Mouse (Mus musculus): Measurements from ENCODE around the gene Bcr. TPM values are rescaled to one million over a fixed set of nuclear protein-coding genes. Genes with fewer than 3 reads are reported as not detected.

The Bcr gene
- polyA plus RNA-seq, 1 experiment: 23.2 TPM

- no peak for DNase-seq (ENCODE audit: low read depth)
These were observed 116.1 kb downstream of the Bcr start for GRCm38 (mm10) chr10:75176494-75176893.

GRCm38 (mm10) chr10:75178911-75179310 is 118.5 kb downstream of the Bcr start:
- DNase-seq (ENCODE audit: low read depth): no peak

- DNase-seq (ENCODE audit: low read depth): no peak
These were observed 121.9 kb downstream of the Bcr start for GRCm38 (mm10) chr10:75182151-75182774.

- no peak for DNase-seq (ENCODE audit: low read depth)
These were observed 124.4 kb downstream of the Bcr start for GRCm38 (mm10) chr10:75184826-75185225.

GRCm38 (mm10) chr10:75186551-75186950 is 126.2 kb downstream of the Bcr start:
- no peak for DNase-seq (ENCODE audit: low read depth)

- no peak for DNase-seq (ENCODE audit: low read depth)
These were observed 127.1 kb downstream of the Bcr start for GRCm38 (mm10) chr10:75187366-75188056.

GRCm38 (mm10) chr10:75191647-75192046 is 131.3 kb downstream of the Bcr start:
- no peak for DNase-seq (ENCODE audit: low read depth)

- no peak for DNase-seq (ENCODE audit: low read depth)
These were observed 137.4 kb downstream of the Bcr start for GRCm38 (mm10) chr10:75197817-75198216.

- no peak for DNase-seq (ENCODE audit: low read depth)
These were observed 140.3 kb downstream of the Bcr start for GRCm38 (mm10) chr10:75200733-75201132.

GRCm38 (mm10) chr10:75206192-75206591 is 145.8 kb downstream of the Bcr start:
- no peak for DNase-seq (ENCODE audit: low read depth)

- DNase-seq (ENCODE audit: low read depth): no peak
These were observed 150.4 kb downstream of the Bcr start for GRCm38 (mm10) chr10:75210841-75211240.

GRCm38 (mm10) chr10:75211807-75212645 is 151.6 kb downstream of the Bcr start, which contains the start of gene Specc1l:
Specc1l (plus strand) TSS chr10:75212073.
- DNase-seq (ENCODE audit: low read depth): no peak

- DNase-seq (ENCODE audit: low read depth): no peak
These were observed 152.6 kb downstream of the Bcr start for GRCm38 (mm10) chr10:75212981-75213380.

GRCm38 (mm10) chr10:75220722-75221121 is 160.3 kb downstream of the Bcr start:
- no peak for DNase-seq (ENCODE audit: low read depth)

- DNase-seq (ENCODE audit: low read depth): no peak
These were observed 161.7 kb downstream of the Bcr start for GRCm38 (mm10) chr10:75221936-75222610.

- DNase-seq (ENCODE audit: low read depth): peak; percentile 55
These were observed 162.2 kb downstream of the Bcr start for GRCm38 (mm10) chr10:75222611-75222998.

GRCm38 (mm10) chr10:75224154-75224553 is 163.8 kb downstream of the Bcr start:
- DNase-seq (ENCODE audit: low read depth): no peak

- DNase-seq (ENCODE audit: low read depth): no peak
These were observed 164.2 kb downstream of the Bcr start for GRCm38 (mm10) chr10:75224630-75225029.

- no peak for DNase-seq (ENCODE audit: low read depth)
These were observed 167.0 kb downstream of the Bcr start for GRCm38 (mm10) chr10:75227381-75227780.

GRCm38 (mm10) chr10:75230572-75230971 is 170.2 kb downstream of the Bcr start:
- no peak for DNase-seq (ENCODE audit: low read depth)

- DNase-seq (ENCODE audit: low read depth): no peak
These were observed 171.5 kb downstream of the Bcr start for GRCm38 (mm10) chr10:75231876-75232275.

- peak; percentile 61 for DNase-seq (ENCODE audit: low read depth)
These were observed 172.3 kb downstream of the Bcr start for GRCm38 (mm10) chr10:75232612-75233155.

Data from gonadal fat pad, adult 2 months (tissue).